Mouse (Mus musculus) hindbrain, embryonic 14.5 days (tissue): ENCODE measurements around the gene Armc6. TPM values are rescaled to one million over a fixed set of nuclear protein-coding genes. Genes with fewer than 3 reads are reported as not detected.

ENCODE experiments used
- ATAC-seq: fragments of 200-750 bp; cut with Nextera tagmentation; 2 replicates; pipeline ENCODE4 v1.8.0; 2017; ENCODE audit warnings: moderate number of reproducible peaks, mild to moderate bottlenecking, moderate TSS enrichment, moderate library complexity; ENCODE audit not compliant: low FRiP score
- DNase-seq: peaks from one replicate; pipeline ENCODE4 v3.0.0-alpha.2; 2015; ENCODE audit warnings: low spot score
- H3K27ac ChIP-seq: fragments of 300-500 bp; sonication (generic); 2 replicates; pipeline ENCODE4 v1.5.1; 2014; ENCODE audit warnings: mild to moderate bottlenecking, moderate library complexity
- H3K27me3 ChIP-seq: fragments of 300-500 bp; sonication (generic); 2 replicates; pipeline ENCODE4 v1.6.1; 2014; ENCODE audit warnings: mild to moderate bottlenecking, low read length, mixed read lengths; ENCODE audit not compliant: control insufficient read depth, insufficient read depth
- H3K36me3 ChIP-seq: fragments of 300-500 bp; sonication (generic); replicated peaks from 2 replicates; pipeline ENCODE4 v1.6.1; 2014; ENCODE audit not compliant: control insufficient read depth, insufficient read depth
- H3K4me1 ChIP-seq: fragments of 300-500 bp; sonication (generic); replicated peaks from 2 replicates; pipeline ENCODE4 v1.6.1; 2014; ENCODE audit warnings: antibody characterized with exemption, low read length, mixed read lengths; ENCODE audit not compliant: control insufficient read depth, insufficient read depth
- H3K4me2 ChIP-seq: fragments of 300-500 bp; sonication (generic); replicated peaks from 2 replicates; pipeline ENCODE4 v1.6.1; 2014; ENCODE audit warnings: mild to moderate bottlenecking, moderate library complexity
- H3K4me3 ChIP-seq: fragments of 300-500 bp; sonication (generic); replicated peaks from 2 replicates; pipeline ENCODE4 v1.5.1; 2014; ENCODE audit warnings: mild to moderate bottlenecking, low read length
- H3K9ac ChIP-seq: fragments of 300-500 bp; sonication (generic); 2 replicates; pipeline ENCODE4 v1.6.1; 2014
- H3K9me3 ChIP-seq: fragments of 300-500 bp; sonication (generic); 2 replicates; pipeline ENCODE4 v1.6.1; 2016; ENCODE audit warnings: low read length; ENCODE audit not compliant: control insufficient read depth
- WGBS: fragments of 180-500 bp; shearing (Covaris S2); extraction: QIAGEN DNeasy Blood & Tissue Kit; methylation state at CpG from one replicate; pipeline ENCODE4 v1.1.7; 2014; 5-methylcytosine and 5-hydroxymethylcytosine counted together
- polyA plus RNA-seq: library from polyadenylated mRNA; unstranded; fragments of >200 nt; fragmentation: Nextera tagmentation; extraction: Ambion mirVana; gene quantifications from 2 replicates; pipeline ENCODE4 v1.2.1, GENCODE M21; 2014

Armc6 gene
- polyA plus RNA-seq, 1 experiment from 2014 or later, result 97.6 TPM

GRCm38 (mm10) chr8:70171240-70171639 lies 63.0 kb downstream of the Armc6 start:
- WGBS, result 90% methylated on average over 7 of the region's 7 CpGs
- H3K27me3 ChIP-seq, result 0 out of 2 replicates have a peak, but pooled peaks cover under 1% of the 10 kb centered on the region
- no peaks in the 10 kb centered on the region for H3K9me3 ChIP-seq
- H3K4me3 ChIP-seq, result no peak overlapping the region
- no peak for ATAC-seq
- H3K4me1 ChIP-seq, result peaks cover 21% of the 10 kb centered on the region
- 0 out of 2 replicates have a peak overlapping the region, but pooled peaks have one; percentile 65 for H3K4me2 ChIP-seq
- no peak overlapping the region for H3K9ac ChIP-seq
- H3K36me3 ChIP-seq, result no peaks in the 10 kb centered on the region
- no peak overlapping the region for H3K27ac ChIP-seq
- DNase-seq, result no peak

GRCm38 (mm10) chr8:70170748-70171147 lies 63.5 kb downstream of the Armc6 start:
- WGBS, result 72% methylated on average over 3 of the region's 3 CpGs
- Histone ChIP-seq H3K9ac (no peak overlapping the region), H3K4me2 (no peak overlapping the region), H3K27ac (no peak overlapping the region), H3K4me3 (no peak overlapping the region), H3K4me1 (peaks cover 21% of the 10 kb centered on the region), H3K36me3 (no peaks in the 10 kb centered on the region), H3K9me3 (no peaks in the 10 kb centered on the region), H3K27me3 (0 out of 2 replicates have a peak, but pooled peaks cover 5% of the 10 kb centered on the region)
- no peak for DNase-seq
- no peak for ATAC-seq

Other genes starting within 250 kb of the Armc6 start
- gene Gatad2a, start 238.1 kb downstream of the Armc6 start, polyA plus RNA-seq, result 26.4 and 26.5 TPM in 2 replicates
- gene Mau2, start 191.7 kb downstream of the Armc6 start, polyA plus RNA-seq, result 69.3 and 69.4 TPM in 2 replicates
- gene Sugp1, start 191.7 kb downstream of the Armc6 start, polyA plus RNA-seq, result 40.3 and 44.8 TPM in 2 replicates
- gene Tm6sf2, start 161.5 kb downstream of the Armc6 start, polyA plus RNA-seq, result 1.0 and 1.9 TPM in 2 replicates
- gene Hapln4, start 151.0 kb downstream of the Armc6 start, polyA plus RNA-seq, result 0.80 and 1.1 TPM in 2 replicates
- gene Ncan, start 113.6 kb downstream of the Armc6 start, polyA plus RNA-seq, result 141 and 152 TPM in 2 replicates
- 29.1 and 29.5 TPM in 2 replicates for gene Nr2c2ap, start 103.1 kb downstream of the Armc6 start, polyA plus RNA-seq
- 7.2 and 8.2 TPM in 2 replicates for gene Rfxank, start 95.3 kb downstream of the Armc6 start, polyA plus RNA-seq
- gene Borcs8, start 95.0 kb downstream of the Armc6 start, polyA plus RNA-seq, result 62.1 and 62.7 TPM in 2 replicates
- gene Mef2b, start 94.8 kb downstream of the Armc6 start, polyA plus RNA-seq, result 0.73 and 0.83 TPM in 2 replicates
- 37.4 and 39.9 TPM in 2 replicates for gene Tmem161a, start 62.1 kb downstream of the Armc6 start, polyA plus RNA-seq
- 6.5 and 6.9 TPM in 2 replicates for gene Slc25a42, start 22.2 kb downstream of the Armc6 start, polyA plus RNA-seq
- gene Sugp2, start 240 bp downstream of the Armc6 start, polyA plus RNA-seq, result 77.8 and 78.8 TPM in 2 replicates
- gene Homer3, start 48.4 kb upstream of the Armc6 start, polyA plus RNA-seq, result 23.5 and 25.1 TPM in 2 replicates
- gene Ddx49, start 68.0 kb upstream of the Armc6 start, polyA plus RNA-seq, result 41.8 and 42.5 TPM in 2 replicates
- gene Cope, start 68.1 kb upstream of the Armc6 start, polyA plus RNA-seq, result 256 and 288 TPM in 2 replicates
- 42.9 TPM in 2 replicates for gene Cers1, start 81.3 kb upstream of the Armc6 start, polyA plus RNA-seq
- gene Gdf1, start 95.4 kb upstream of the Armc6 start, polyA plus RNA-seq, result 0.23 and 3.2 TPM in 2 replicates
- gene Upf1, start 118.8 kb upstream of the Armc6 start, polyA plus RNA-seq, result 17.3 and 17.9 TPM in 2 replicates
- 0.10 and 0.27 TPM in 2 replicates for gene Comp, start 139.1 kb upstream of the Armc6 start, polyA plus RNA-seq
- gene Crtc1, start 205.1 kb upstream of the Armc6 start, polyA plus RNA-seq, result 48.1 and 53.9 TPM in 2 replicates
- 28.5 and 30.0 TPM in 2 replicates for gene Klhl26, start 242.5 kb upstream of the Armc6 start, polyA plus RNA-seq